Comparison of ENCODE assay signal across 7 mouse cellular contexts in the genomic region with DNA sequence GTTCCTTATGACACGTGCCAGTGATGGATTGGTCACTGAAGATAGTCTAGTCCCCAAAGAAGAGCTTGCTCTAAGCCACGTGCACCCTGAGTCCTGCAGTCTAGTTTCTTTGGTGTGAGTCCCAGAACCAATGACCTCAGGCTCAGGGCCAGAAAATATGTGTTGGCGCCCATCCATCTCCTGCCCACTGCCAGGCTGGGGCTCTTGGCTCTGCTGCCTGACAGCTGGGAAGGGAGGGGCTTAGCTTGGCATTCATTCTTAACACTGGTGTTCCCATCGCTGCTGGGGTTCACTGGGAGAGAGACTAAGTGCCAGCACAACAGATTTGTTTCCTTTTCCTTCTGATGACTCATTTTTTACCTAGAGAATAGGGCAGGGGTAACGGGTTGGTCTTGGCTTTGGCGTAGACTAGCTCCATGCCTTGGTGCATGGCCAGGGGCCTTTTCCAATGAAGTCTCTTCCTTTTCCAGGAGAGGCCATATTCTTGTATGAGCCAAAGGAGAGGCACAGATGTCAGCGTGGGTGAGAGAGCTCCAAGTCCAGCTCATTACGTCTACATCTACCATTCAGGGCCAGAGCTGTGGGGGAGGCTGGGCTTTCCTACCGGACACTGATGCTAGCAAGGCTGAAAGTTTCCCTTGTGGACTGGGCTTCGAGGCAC.
DNase-seq lines count a peak whose midpoint lies in the region.

No protein-coding gene starts in this region.

- peak; percentile 39 to 44 for DNase-seq in right cerebral cortex, adult 2 months (ENCODE audit: low spot score in 2 of 2)
- DNase-seq in right cerebral cortex, postnatal 14 days = no peak
- peak; percentile 98 for DNase-seq in cerebellum, adult 11-12 months
- peak; percentile 54 to 74 for DNase-seq in gastrocnemius, postnatal 4 days (ENCODE audit: low spot score in 2 of 2)
- DNase-seq in layer of hippocampus, postnatal 14 days (ENCODE audit: low spot score in 2 of 2) = peak; percentile 77 to 78
- DNase-seq in ovary, postnatal 36 days (ENCODE audit: low spot score) = peak; percentile 71
- no peak for DNase-seq in spleen, postnatal 4 days (ENCODE audit: low spot score in 2 of 2)

Comparison
In these comparisons a context has a peak if more than half of its experiments do, and no peak if none do; other contexts are left out.
1. DNase-seq: peak in right cerebral cortex, adult 2 months (2 of 2), cerebellum, adult 11-12 months (single experiment), gastrocnemius, postnatal 4 days (2 of 2), layer of hippocampus, postnatal 14 days (2 of 2) and ovary, postnatal 36 days (single experiment); none in right cerebral cortex, postnatal 14 days (single experiment) and spleen, postnatal 4 days (0 of 2).